Mouse (Mus musculus): ENCODE data around the gene Vti1a.

GRCm38 (mm10) chr19:55546009-55546528 lies 230.0 kb downstream of the Vti1a start:
- no peak for TF ChIP-seq CTCF (IDR thresholded peaks at IDR 0.05; ENCODE audit: borderline replicate concordance, extremely low read depth, insufficient read depth, insufficient read length)
- TF ChIP-seq POLR2A (IDR thresholded peaks at IDR 0.05; ENCODE audit: borderline replicate concordance, extremely low read depth, insufficient read depth, insufficient read length, poor library complexity, severe bottlenecking), result no peak
